Mouse (Mus musculus) C2C12 (cell line): ENCODE data around the gene Bmx.

Source experiments
- CEBPB ChIP-seq: IDR thresholded peaks from one replicate; pipeline ENCODE4 v1.6.1; 2011; ENCODE audit warnings: low read depth, mild to moderate bottlenecking, control low read depth, moderate library complexity
- CTCF ChIP-seq: IDR thresholded peaks from one replicate; pipeline ENCODE4 v1.5.1; 2011; ENCODE audit not compliant: control insufficient read depth, insufficient read depth, insufficient read length
- MAX ChIP-seq: IDR thresholded peaks from one replicate; pipeline ENCODE4 v1.6.1; 2011; ENCODE audit warnings: mild to moderate bottlenecking, control low read depth
- MYOD1 ChIP-seq: IDR thresholded peaks from one replicate; pipeline ENCODE4 v1.6.1; 2011; ENCODE audit warnings: low read depth; ENCODE audit not compliant: control insufficient read depth, insufficient read length
- MYOG ChIP-seq: IDR thresholded peaks from one replicate; pipeline ENCODE4 v1.6.1; 2011; ENCODE audit not compliant: control insufficient read depth, insufficient read length; ENCODE audit errors: extremely low read depth
- USF1 ChIP-seq: IDR thresholded peaks from one replicate; pipeline ENCODE4 v1.6.1; 2011; ENCODE audit warnings: low read depth, mild to moderate bottlenecking, control low read depth, moderate library complexity

DNA sequence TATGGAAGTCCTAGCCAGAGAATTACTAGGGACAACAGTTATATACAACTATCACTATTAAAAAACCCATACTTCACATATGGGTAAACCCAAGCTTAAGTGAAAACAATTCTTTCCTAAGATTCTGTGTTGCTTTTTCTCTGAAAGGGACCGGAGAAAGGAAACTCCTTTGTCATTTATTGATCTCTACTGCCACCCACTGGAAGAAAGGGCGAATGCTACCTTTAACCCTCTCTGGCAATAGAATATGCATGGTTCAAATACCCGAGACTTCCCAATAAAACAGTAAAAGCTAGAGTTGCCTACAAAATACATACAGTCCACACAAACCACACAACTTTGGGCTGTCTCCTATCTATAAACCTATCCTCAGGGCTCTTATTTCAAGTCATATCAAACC lies 78.2 kb downstream of the Bmx start:
- TF ChIP-seq CTCF = no peak
- TF ChIP-seq USF1 = no peak
- no peak for TF ChIP-seq MYOD1
- TF ChIP-seq MYOG = no peak
- no peak for TF ChIP-seq MAX
- no peak for TF ChIP-seq CEBPB
